Comparison of ENCODE assay signal across 11 mouse cellular contexts in genomic region chr8:125416146-125416545, GRCm38 (mm10).
DNase-seq lines count a peak whose midpoint lies in the region; ATAC-seq and TF ChIP-seq lines count a peak whose summit lies in the region.
"Had no signal": no experiment of that assay in that cellular context is flagged by ENCODE, and none has a peak within 500 bp of the region (broad histone marks: within the 10 kb centered on the region; RNA-seq: fewer than 3 reads in every experiment).

No protein-coding gene starts in this region.

- H3K9ac ChIP-seq in hindbrain, embryonic 15.5 days: no peak overlapping the region
- no peak overlapping the region for H3K9ac ChIP-seq in hindbrain, embryonic 13.5 days
- H3K9ac ChIP-seq: midbrain, embryonic 15.5 days had no signal

- no peak overlapping the region for H3K4me2 ChIP-seq in hindbrain, embryonic 15.5 days
- H3K4me2 ChIP-seq in hindbrain, embryonic 13.5 days: no peak overlapping the region
- H3K4me2 ChIP-seq in myocyte (ENCODE audit: low read depth): no peak overlapping the region
- H3K4me2 ChIP-seq: midbrain, embryonic 15.5 days had no signal

- no peak overlapping the region for H3K4me3 ChIP-seq in hindbrain, embryonic 15.5 days
- H3K4me3 ChIP-seq in hindbrain, embryonic 13.5 days: no peak overlapping the region
- H3K4me3 ChIP-seq in myocyte: no peak overlapping the region
- H3K4me3 ChIP-seq in forebrain, embryonic 10.5 days: no peak overlapping the region
- H3K4me3 ChIP-seq: midbrain, embryonic 15.5 days had no signal

- no peak overlapping the region for H3ac ChIP-seq in myocyte (ENCODE audit: control insufficient read depth, insufficient read length)

- no peaks in the 10 kb centered on the region for H3K79me2 ChIP-seq in myocyte (ENCODE audit: control insufficient read depth, insufficient read depth)

- H3K27me3 ChIP-seq in hindbrain, embryonic 15.5 days: no peaks in the 10 kb centered on the region
- H3K27me3 ChIP-seq in hindbrain, embryonic 13.5 days: no peaks in the 10 kb centered on the region
- no peaks in the 10 kb centered on the region for H3K27me3 ChIP-seq in myocyte (ENCODE audit: control insufficient read depth, insufficient read depth, insufficient read length)
- H3K27me3 ChIP-seq in forebrain, embryonic 10.5 days (ENCODE audit: poor library complexity, severe bottlenecking): no peaks in the 10 kb centered on the region
- H3K27me3 ChIP-seq: midbrain, embryonic 15.5 days had no signal

- H3K9me3 ChIP-seq in hindbrain, embryonic 15.5 days: no peaks in the 10 kb centered on the region
- H3K9me3 ChIP-seq in hindbrain, embryonic 13.5 days: no peaks in the 10 kb centered on the region
- no peaks in the 10 kb centered on the region for H3K9me3 ChIP-seq in forebrain, embryonic 10.5 days
- H3K9me3 ChIP-seq: midbrain, embryonic 15.5 days had no signal

- ATAC-seq in hindbrain, embryonic 15.5 days (ENCODE audit: low FRiP score, low read depth): peak; percentile 61; the same call in 1 of the 2 replicates
- no peak for ATAC-seq in hindbrain, embryonic 13.5 days (ENCODE audit: low FRiP score)
- ATAC-seq: midbrain, embryonic 15.5 days had no signal

- peaks cover 14% of the 10 kb centered on the region for H3K4me1 ChIP-seq in hindbrain, embryonic 15.5 days (replicated peaks)
- H3K4me1 ChIP-seq in hindbrain, embryonic 13.5 days (replicated peaks): peaks cover 32% of the 10 kb centered on the region
- H3K4me1 ChIP-seq in forebrain, embryonic 10.5 days: peaks cover 26% of the 10 kb centered on the region

- H3K27ac ChIP-seq in hindbrain, embryonic 15.5 days (replicated peaks): no peak overlapping the region
- no peak overlapping the region for H3K27ac ChIP-seq in hindbrain, embryonic 13.5 days
- no peak overlapping the region for H3K27ac ChIP-seq in forebrain, embryonic 10.5 days
- H3K27ac ChIP-seq: midbrain, embryonic 15.5 days had no signal

- TF ChIP-seq POLR2A in myocyte (IDR thresholded peaks at IDR 0.05; ENCODE audit: insufficient read length, low read depth): no peak

- 79% methylated on average over 6 of the region's 6 CpGs for WGBS in hindbrain, embryonic 15.5 days
- WGBS in hindbrain, embryonic 13.5 days: 79% methylated on average over 6 of the region's 6 CpGs
- WGBS in forebrain, embryonic 10.5 days: 92% methylated on average over 6 of the region's 6 CpGs

- peak; percentile 13 for DNase-seq in ovary, adult 18-20 months (ENCODE audit: low spot score)
- no peak for DNase-seq in ovary, postnatal 14 days (ENCODE audit: low spot score)
- DNase-seq in fibroblast of lung, adult 2 months (ENCODE audit: low read depth): peak; percentile 73
- no peak for DNase-seq in thymus, postnatal 14 days
- DNase-seq in forebrain, embryonic 10.5 days (ENCODE audit: extremely low spot score, low spot score): no peak
- DNase-seq: gastrocnemius, postnatal 10 days; thymus, adult 18-20 months had no signal

- H3K36me3 ChIP-seq in hindbrain, embryonic 15.5 days: no peaks in the 10 kb centered on the region; the same call in 1 of the 2 replicates
- peaks cover 37% of the 10 kb centered on the region for H3K36me3 ChIP-seq in hindbrain, embryonic 13.5 days
- no peaks in the 10 kb centered on the region for H3K36me3 ChIP-seq in myocyte (ENCODE audit: control insufficient read depth, insufficient read depth)
- H3K36me3 ChIP-seq in forebrain, embryonic 10.5 days (replicated peaks): peaks cover 17% of the 10 kb centered on the region
- H3K36me3 ChIP-seq: midbrain, embryonic 15.5 days had no signal

TF ChIP-seq in myocyte, 11 proteins besides CTCF, POLR2A, EP300 and RAD21:
- TF ChIP-seq USF1 (IDR thresholded peaks at IDR 0.05; ENCODE audit: low read depth): peak; percentile 92
- no peak for TF ChIP-seq MYOG (IDR thresholded peaks at IDR 0.05; ENCODE audit: control insufficient read depth in 1 of 3, insufficient read depth in 1 of 3, insufficient read length in 2 of 3, low read depth in 2 of 3)
- TF ChIP-seq CEBPB (IDR thresholded peaks at IDR 0.05; ENCODE audit: insufficient read depth, poor library complexity, severe bottlenecking): peak; percentile 60

Comparison
In these comparisons a context has a peak if more than half of its experiments do, and no peak if none do; other contexts are left out.
1. DNase-seq: peak in ovary, adult 18-20 months (single experiment) and fibroblast of lung, adult 2 months (single experiment); none in ovary, postnatal 14 days (single experiment), thymus, postnatal 14 days (single experiment) and forebrain, embryonic 10.5 days (single experiment).